Mouse (Mus musculus): ENCODE data around the gene Zdhhc1.

Gene Zdhhc1

GRCm38 (mm10) chr8:105454088-105454487 is 42.6 kb downstream of the Zdhhc1 start:
- DNase-seq (ENCODE audit: low spot score) = no peak

GRCm38 (mm10) chr8:105453296-105453695 is 43.4 kb downstream of the Zdhhc1 start:
- no peak for DNase-seq (ENCODE audit: low spot score)

- DNase-seq (ENCODE audit: low spot score) = no peak
These were observed 44.6 kb downstream of the Zdhhc1 start for GRCm38 (mm10) chr8:105451903-105452603.

GRCm38 (mm10) chr8:105450977-105451376 is 45.7 kb downstream of the Zdhhc1 start:
- no peak for DNase-seq (ENCODE audit: low spot score)

GRCm38 (mm10) chr8:105448596-105448995 is 48.1 kb downstream of the Zdhhc1 start:
- no peak for DNase-seq (ENCODE audit: low spot score)

- no peak for DNase-seq (ENCODE audit: low spot score)
These were observed 48.5 kb downstream of the Zdhhc1 start for GRCm38 (mm10) chr8:105448188-105448587.

- no peak for DNase-seq (ENCODE audit: low spot score)
These were observed 50.6 kb downstream of the Zdhhc1 start for GRCm38 (mm10) chr8:105446127-105446552.

- no peak for DNase-seq (ENCODE audit: low spot score)
These were observed 51.2 kb downstream of the Zdhhc1 start for GRCm38 (mm10) chr8:105445296-105446126.

GRCm38 (mm10) chr8:105442661-105443060 is 54.0 kb downstream of the Zdhhc1 start:
- no peak for DNase-seq (ENCODE audit: low spot score)

GRCm38 (mm10) chr8:105441433-105441832 is 55.3 kb downstream of the Zdhhc1 start:
- no peak for DNase-seq (ENCODE audit: low spot score)

GRCm38 (mm10) chr8:105438865-105439264 is 57.8 kb downstream of the Zdhhc1 start:
- DNase-seq (ENCODE audit: low spot score) = peak; percentile 1

GRCm38 (mm10) chr8:105437078-105437748 is 59.5 kb downstream of the Zdhhc1 start:
- no peak for DNase-seq (ENCODE audit: low spot score)

GRCm38 (mm10) chr8:105436218-105436617 is 60.5 kb downstream of the Zdhhc1 start:
- DNase-seq (ENCODE audit: low spot score) = no peak

GRCm38 (mm10) chr8:105434136-105434535 is 62.6 kb downstream of the Zdhhc1 start:
- DNase-seq (ENCODE audit: low spot score) = no peak

GRCm38 (mm10) chr8:105433511-105433910 is 63.2 kb downstream of the Zdhhc1 start:
- DNase-seq (ENCODE audit: low spot score) = no peak

GRCm38 (mm10) chr8:105433021-105433420 is 63.7 kb downstream of the Zdhhc1 start:
- DNase-seq (ENCODE audit: low spot score) = no peak

GRCm38 (mm10) chr8:105431743-105432515 is 64.8 kb downstream of the Zdhhc1 start:
- DNase-seq (ENCODE audit: low spot score) = no peak

- no peak for DNase-seq (ENCODE audit: low spot score)
These were observed 69.8 kb downstream of the Zdhhc1 start for GRCm38 (mm10) chr8:105426878-105427277.

Measured in T-cell, adult 2 months (primary cell).